Mouse (Mus musculus): ENCODE results near the gene Banp. TPM values are rescaled to one million over a fixed set of nuclear protein-coding genes. Genes with fewer than 3 reads are reported as not detected.

The Banp gene
- total RNA-seq, 1 experiment = 53.8 TPM

GRCm38 (mm10) chr8:121921582-121921981 lies 28.0 kb upstream of the Banp start:
- no peaks in the 10 kb centered on the region for H3K9me3 ChIP-seq (ENCODE audit: control insufficient read depth, insufficient read depth, low read depth, low read length)
- no peaks in the 10 kb centered on the region for H3K36me3 ChIP-seq (ENCODE audit: control insufficient read depth, insufficient read depth, low read length, poor library complexity, severe bottlenecking)
- in situ Hi-C loops (cut with MboI; ENCODE audit: low sequenced_read_pairs in 2 of 2, unreplicated experiment in 2 of 2) = no loop called here
- peaks cover 1 to 6% of the 10 kb centered on the region in 2 experiments; a peak in 1 of 4 replicates for H3K4me1 ChIP-seq (ENCODE audit: control insufficient read depth in 2 of 2, insufficient read depth in 2 of 2, low read length in 2 of 2, poor library complexity in 1 of 2)
- TF ChIP-seq CHD2 (IDR thresholded peaks at IDR 0.05; ENCODE audit: low read depth, low read length) = no peak
- TF ChIP-seq HCFC1 (IDR thresholded peaks at IDR 0.05; ENCODE audit: borderline replicate concordance, insufficient read depth, low read length) = no peak
- TF ChIP-seq MAFK (IDR thresholded peaks at IDR 0.05; ENCODE audit: insufficient read depth, low read depth, low read length) = no peak
- TF ChIP-seq ZNF384 (IDR thresholded peaks at IDR 0.05; ENCODE audit: low read depth, low read length) = no peak
- TF ChIP-seq ZC3H11A (IDR thresholded peaks at IDR 0.05; ENCODE audit: borderline replicate concordance, low read depth, low read length) = no peak
- DNase-seq (ENCODE audit: low read depth, low spot score) = no peak
- H3K4me3 ChIP-seq (ENCODE audit: insufficient read depth in 1 of 2, low read depth in 1 of 2, low read length in 2 of 2, poor library complexity in 1 of 2, severe bottlenecking in 1 of 2) = no peak overlapping the region
- H3K27ac ChIP-seq (ENCODE audit: insufficient read depth, low read depth, low read length, poor library complexity, severe bottlenecking) = no peak overlapping the region
- H3K9ac ChIP-seq (ENCODE audit: insufficient read depth, low read depth, low read length, poor library complexity, severe bottlenecking) = no peak overlapping the region

GRCm38 (mm10) chr8:121922101-121922500 lies 27.4 kb upstream of the Banp start:
- DNase-seq (ENCODE audit: low read depth, low spot score) = no peak
- TF ChIP-seq ZNF384 (IDR thresholded peaks at IDR 0.05; ENCODE audit: low read depth, low read length) (no peak), ZC3H11A (IDR thresholded peaks at IDR 0.05; ENCODE audit: borderline replicate concordance, low read depth, low read length) (no peak), CHD2 (IDR thresholded peaks at IDR 0.05; ENCODE audit: low read depth, low read length) (no peak), MAFK (IDR thresholded peaks at IDR 0.05; ENCODE audit: insufficient read depth, low read depth, low read length) (no peak)
- Histone ChIP-seq H3K36me3 (ENCODE audit: control insufficient read depth, insufficient read depth, low read length, poor library complexity, severe bottlenecking) (no peaks in the 10 kb centered on the region), H3K4me3 (ENCODE audit: insufficient read depth in 1 of 2, low read depth in 1 of 2, low read length in 2 of 2, poor library complexity in 1 of 2, severe bottlenecking in 1 of 2) (no peak overlapping the region), H3K9ac (ENCODE audit: insufficient read depth, low read depth, low read length, poor library complexity, severe bottlenecking) (no peak overlapping the region), H3K27ac (ENCODE audit: insufficient read depth, low read depth, low read length, poor library complexity, severe bottlenecking) (no peak overlapping the region), H3K4me1 (ENCODE audit: control insufficient read depth in 2 of 2, insufficient read depth in 2 of 2, low read length in 2 of 2, poor library complexity in 1 of 2) (peaks cover 1 to 6% of the 10 kb centered on the region in 2 experiments; a peak in 1 of 4 replicates), H3K9me3 (ENCODE audit: control insufficient read depth, insufficient read depth, low read depth, low read length) (no peaks in the 10 kb centered on the region)
- in situ Hi-C loops (cut with MboI; ENCODE audit: low sequenced_read_pairs in 2 of 2, unreplicated experiment in 2 of 2) = no loop called here

GRCm38 (mm10) chr8:121924681-121925080 lies 24.9 kb upstream of the Banp start:
- in situ Hi-C loops (cut with MboI; ENCODE audit: low sequenced_read_pairs in 2 of 2, unreplicated experiment in 2 of 2) = no loop called here
- Histone ChIP-seq H3K4me1 (ENCODE audit: control insufficient read depth in 2 of 2, insufficient read depth in 2 of 2, low read length in 2 of 2, poor library complexity in 1 of 2) (peaks cover 1 to 6% of the 10 kb centered on the region in 2 experiments; a peak in 1 of 4 replicates), H3K9me3 (ENCODE audit: control insufficient read depth, insufficient read depth, low read depth, low read length) (no peaks in the 10 kb centered on the region), H3K36me3 (ENCODE audit: control insufficient read depth, insufficient read depth, low read length, poor library complexity, severe bottlenecking) (no peaks in the 10 kb centered on the region), H3K9ac (ENCODE audit: insufficient read depth, low read depth, low read length, poor library complexity, severe bottlenecking) (no peak overlapping the region), H3K27ac (ENCODE audit: insufficient read depth, low read depth, low read length, poor library complexity, severe bottlenecking) (no peak overlapping the region), H3K4me3 (ENCODE audit: insufficient read depth in 1 of 2, low read depth in 1 of 2, low read length in 2 of 2, poor library complexity in 1 of 2, severe bottlenecking in 1 of 2) (no peak overlapping the region)
- TF ChIP-seq HCFC1 (IDR thresholded peaks at IDR 0.05; ENCODE audit: borderline replicate concordance, insufficient read depth, low read length) (no peak), ZNF384 (IDR thresholded peaks at IDR 0.05; ENCODE audit: low read depth, low read length) (no peak), CHD2 (IDR thresholded peaks at IDR 0.05; ENCODE audit: low read depth, low read length) (no peak), MAFK (IDR thresholded peaks at IDR 0.05; ENCODE audit: insufficient read depth, low read depth, low read length) (no peak), ZC3H11A (IDR thresholded peaks at IDR 0.05; ENCODE audit: borderline replicate concordance, low read depth, low read length) (no peak)
- DNase-seq (ENCODE audit: low read depth, low spot score) = no peak

DNA sequence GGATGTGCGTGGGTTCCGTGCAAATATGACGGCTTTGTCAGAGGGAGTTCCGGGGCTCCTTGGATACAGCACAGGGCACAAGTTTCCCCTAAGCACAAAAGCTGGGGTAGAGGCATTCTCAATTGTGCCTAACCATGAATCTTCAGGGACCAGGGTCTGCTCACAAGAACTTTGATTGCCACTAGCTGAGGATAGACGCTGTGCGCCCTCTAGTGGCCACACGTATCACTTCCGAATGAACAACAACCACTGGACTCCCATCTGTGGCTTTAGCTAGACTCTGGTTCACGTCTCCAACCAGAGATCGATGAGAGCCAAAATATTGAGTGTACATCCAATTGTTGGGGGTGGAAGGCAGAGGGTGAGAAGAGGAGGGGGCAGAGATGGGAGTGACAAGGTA lies 23.9 kb upstream of the Banp start:
- in situ Hi-C loops (cut with MboI; ENCODE audit: low sequenced_read_pairs in 2 of 2, unreplicated experiment in 2 of 2) = no loop called here
- Histone ChIP-seq H3K27ac (ENCODE audit: insufficient read depth, low read depth, low read length, poor library complexity, severe bottlenecking) (no peak overlapping the region), H3K9me3 (ENCODE audit: control insufficient read depth, insufficient read depth, low read depth, low read length) (no peaks in the 10 kb centered on the region), H3K4me1 (ENCODE audit: control insufficient read depth in 2 of 2, insufficient read depth in 2 of 2, low read length in 2 of 2, poor library complexity in 1 of 2) (peaks cover 1 to 6% of the 10 kb centered on the region in 2 experiments; a peak in 1 of 4 replicates), H3K36me3 (ENCODE audit: control insufficient read depth, insufficient read depth, low read length, poor library complexity, severe bottlenecking) (no peaks in the 10 kb centered on the region), H3K9ac (ENCODE audit: insufficient read depth, low read depth, low read length, poor library complexity, severe bottlenecking) (no peak overlapping the region), H3K4me3 (ENCODE audit: insufficient read depth in 1 of 2, low read depth in 1 of 2, low read length in 2 of 2, poor library complexity in 1 of 2, severe bottlenecking in 1 of 2) (no peak overlapping the region)
- peak; percentile 77 for DNase-seq (ENCODE audit: low read depth, low spot score)
- TF ChIP-seq MAFK (IDR thresholded peaks at IDR 0.05; ENCODE audit: insufficient read depth, low read depth, low read length) (no peak), HCFC1 (IDR thresholded peaks at IDR 0.05; ENCODE audit: borderline replicate concordance, insufficient read depth, low read length) (no peak), CHD2 (IDR thresholded peaks at IDR 0.05; ENCODE audit: low read depth, low read length) (no peak), ZNF384 (IDR thresholded peaks at IDR 0.05; ENCODE audit: low read depth, low read length) (no peak), ZC3H11A (IDR thresholded peaks at IDR 0.05; ENCODE audit: borderline replicate concordance, low read depth, low read length) (peak; percentile 40; the same call in 1 of the 2 replicates)

GRCm38 (mm10) chr8:121926266-121926665 lies 23.3 kb upstream of the Banp start:
- Histone ChIP-seq H3K27ac (ENCODE audit: insufficient read depth, low read depth, low read length, poor library complexity, severe bottlenecking) (no peak overlapping the region), H3K9ac (ENCODE audit: insufficient read depth, low read depth, low read length, poor library complexity, severe bottlenecking) (no peak overlapping the region), H3K4me1 (ENCODE audit: control insufficient read depth in 2 of 2, insufficient read depth in 2 of 2, low read length in 2 of 2, poor library complexity in 1 of 2) (peaks cover 1 to 6% of the 10 kb centered on the region in 2 experiments; a peak in 1 of 4 replicates), H3K4me3 (ENCODE audit: insufficient read depth in 1 of 2, low read depth in 1 of 2, low read length in 2 of 2, poor library complexity in 1 of 2, severe bottlenecking in 1 of 2) (no peak overlapping the region), H3K9me3 (ENCODE audit: control insufficient read depth, insufficient read depth, low read depth, low read length) (no peaks in the 10 kb centered on the region), H3K36me3 (ENCODE audit: control insufficient read depth, insufficient read depth, low read length, poor library complexity, severe bottlenecking) (no peaks in the 10 kb centered on the region)
- in situ Hi-C loops (cut with MboI; ENCODE audit: low sequenced_read_pairs in 2 of 2, unreplicated experiment in 2 of 2) = no loop called here
- TF ChIP-seq ZC3H11A (IDR thresholded peaks at IDR 0.05; ENCODE audit: borderline replicate concordance, low read depth, low read length) (no peak), HCFC1 (IDR thresholded peaks at IDR 0.05; ENCODE audit: borderline replicate concordance, insufficient read depth, low read length) (no peak), ZNF384 (IDR thresholded peaks at IDR 0.05; ENCODE audit: low read depth, low read length) (no peak), CHD2 (IDR thresholded peaks at IDR 0.05; ENCODE audit: low read depth, low read length) (no peak), MAFK (IDR thresholded peaks at IDR 0.05; ENCODE audit: insufficient read depth, low read depth, low read length) (no peak)
- DNase-seq (ENCODE audit: low read depth, low spot score) = no peak
